Mouse (Mus musculus): Measurements from ENCODE around the gene Rnf114. TPM values are rescaled to one million over a fixed set of nuclear protein-coding genes. Genes with fewer than 3 reads are reported as not detected.

Gene Rnf114
- total RNA-seq, 2 experiments from 2014 or later = 15.3 to 15.6 TPM

DNA sequence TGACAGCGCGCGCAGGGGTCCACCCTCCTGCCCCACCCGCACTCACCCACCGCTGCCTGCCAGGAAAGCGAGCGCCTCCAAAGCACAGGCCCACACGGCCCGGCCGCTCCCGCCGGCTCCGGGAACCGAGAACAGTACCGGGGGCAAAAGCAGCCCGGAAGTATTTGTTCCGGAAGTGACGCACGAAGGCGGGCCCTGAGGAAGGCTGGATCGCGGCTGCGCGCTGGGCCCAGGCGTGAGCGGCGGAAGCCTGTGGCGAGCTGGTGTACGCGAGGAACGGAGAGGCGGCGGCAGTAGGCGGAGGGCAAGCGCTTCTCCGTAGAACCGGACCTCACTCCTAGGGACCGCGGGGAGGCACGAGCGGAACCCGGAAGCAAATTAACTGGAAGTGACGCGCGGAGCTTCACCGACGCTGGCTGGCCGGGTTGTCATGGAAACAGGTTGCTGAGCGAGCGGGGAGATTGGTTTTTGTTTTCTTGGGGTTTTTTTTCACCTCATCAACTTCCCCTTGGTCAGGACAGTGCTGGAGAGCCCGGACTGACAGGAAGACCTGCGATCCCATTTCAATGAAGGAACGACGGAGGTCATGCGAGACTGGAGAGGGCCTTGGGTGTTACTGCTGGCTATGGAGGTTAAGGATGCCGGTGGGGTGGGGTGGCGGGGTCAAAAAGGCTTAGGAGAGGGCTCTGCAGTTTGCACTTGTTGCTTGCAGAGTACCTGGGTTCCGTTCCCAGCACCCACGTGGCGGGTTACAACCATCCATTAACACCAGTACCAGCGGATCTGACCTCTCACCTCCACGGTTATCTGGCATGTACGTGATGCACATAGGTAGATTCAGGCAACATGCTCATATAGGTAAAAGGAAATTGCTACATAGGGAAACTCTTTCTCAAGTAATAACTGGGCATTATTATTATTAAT is 530 bp downstream of the Rnf114 start, which contains the start of gene Spata2:
TSS of gene Spata2 (minus strand) at position 175 of the 924 bp plus-strand sequence.
- peak; percentile 90 for DNase-seq
- intact Hi-C loops (cut with DNase I; ENCODE audit: low total_unique reads) = no loop called here

GRCm38 (mm10) chr2:167496437-167496836 is 4.0 kb downstream of the Rnf114 start:
- intact Hi-C loops (cut with DNase I; ENCODE audit: low total_unique reads) = no loop called here
- DNase-seq = no peak

DNA sequence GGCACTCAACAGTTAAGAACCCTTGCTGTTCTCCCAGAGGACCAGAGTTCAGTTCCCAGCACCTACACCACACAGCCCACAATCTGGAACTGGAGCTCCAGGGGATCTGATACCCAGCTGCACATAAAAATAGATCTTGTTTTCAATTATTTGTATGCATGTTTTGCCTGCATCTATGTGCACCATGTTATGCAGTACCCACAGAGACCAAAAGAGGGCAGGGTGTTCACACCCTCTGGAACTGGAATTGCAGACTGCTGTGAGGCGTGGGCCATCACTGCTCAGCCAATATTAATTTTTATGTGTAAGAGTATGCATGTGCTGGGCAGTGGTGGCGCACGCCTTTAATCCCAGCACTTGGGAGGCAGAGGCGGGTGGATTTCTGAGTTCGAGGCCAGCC is 4.8 kb downstream of the Rnf114 start:
- no peak for DNase-seq
- intact Hi-C loops (cut with DNase I; ENCODE audit: low total_unique reads) = no loop called here

- intact Hi-C loops (cut with DNase I; ENCODE audit: low total_unique reads) = no loop called here
- DNase-seq = no peak
Measured at GRCm38 (mm10) chr2:167502554-167503252, 10.3 kb downstream of the Rnf114 start.

DNA sequence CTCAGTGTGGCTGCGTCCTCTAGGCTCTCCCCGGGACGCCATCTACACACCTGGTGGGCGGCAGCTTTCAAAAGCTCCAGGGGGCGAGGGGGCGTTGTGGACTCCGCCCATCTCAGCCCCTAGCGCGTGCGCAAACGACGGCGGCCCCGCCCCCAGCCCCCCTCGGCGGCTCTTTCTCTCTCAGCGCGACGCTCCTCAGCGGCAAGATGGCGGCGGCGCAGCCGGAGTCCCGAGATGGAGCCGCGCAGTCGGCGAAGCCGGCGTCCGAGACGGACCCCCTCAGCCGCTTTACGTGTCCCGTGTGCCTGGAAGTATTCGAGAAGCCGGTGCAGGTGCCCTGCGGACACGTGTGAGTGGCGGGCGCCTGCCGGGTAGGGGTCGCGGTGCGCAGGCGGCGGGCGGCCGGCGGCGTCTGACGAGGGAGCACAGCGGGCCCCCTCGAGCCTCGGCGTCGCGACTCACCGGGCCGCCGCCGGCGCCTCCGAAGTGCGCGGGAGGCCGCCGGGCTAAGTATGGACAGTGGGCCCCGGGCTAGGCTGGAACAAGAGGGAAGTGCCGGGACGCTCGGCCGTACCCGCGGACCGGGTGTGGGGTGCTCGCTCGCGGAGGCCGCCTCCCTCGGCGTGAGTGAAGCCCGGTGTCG is 10.9 kb downstream of the Rnf114 start:
- intact Hi-C loops (cut with DNase I; ENCODE audit: low total_unique reads) = no loop called here
- peak; percentile 89 for DNase-seq

DNA sequence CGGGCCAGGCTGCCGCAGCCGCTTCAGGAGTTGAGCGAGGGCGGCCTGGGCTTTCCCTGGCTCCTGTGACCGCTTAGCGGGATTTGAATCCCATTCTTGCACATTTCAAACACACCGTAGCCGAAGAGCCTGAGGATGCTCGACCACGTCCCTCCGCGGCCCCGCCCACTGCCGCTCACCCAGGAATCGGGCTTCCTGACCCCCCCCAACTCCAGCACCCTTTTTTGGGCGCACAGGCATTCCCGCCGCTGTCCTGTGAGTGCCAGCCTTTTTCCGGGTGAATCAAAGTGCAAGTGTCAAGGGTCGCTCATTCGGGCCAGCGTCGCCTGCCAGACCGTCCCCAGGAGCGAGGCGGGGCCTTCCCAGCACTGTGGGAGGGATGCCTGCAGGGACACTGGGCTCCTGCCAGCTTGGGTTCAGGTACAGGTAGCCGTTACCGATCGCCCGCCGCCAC is 11.5 kb downstream of the Rnf114 start:
- DNase-seq = peak; percentile 52
- intact Hi-C loops (cut with DNase I; ENCODE audit: low total_unique reads) = no loop called here

DNA sequence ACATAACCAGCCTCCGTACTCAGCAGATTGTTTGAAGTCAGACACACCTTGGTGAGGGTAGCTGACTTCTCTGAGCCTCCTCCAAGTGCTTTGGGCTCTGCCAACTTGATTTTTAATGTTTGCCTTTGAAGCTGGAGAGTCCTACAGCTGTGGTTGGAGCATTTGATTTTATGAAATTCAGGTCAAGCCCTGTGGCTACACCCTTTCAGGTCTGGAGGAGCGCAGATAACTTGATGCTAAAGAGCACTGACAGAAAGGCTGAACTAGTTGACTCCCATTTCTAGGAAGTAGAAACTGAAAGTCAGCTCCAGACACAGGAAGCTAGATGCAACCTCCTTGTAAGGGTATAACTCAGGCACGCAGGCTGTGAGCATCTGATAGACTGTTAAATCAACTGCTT is 12.7 kb downstream of the Rnf114 start:
- intact Hi-C loops (cut with DNase I; ENCODE audit: low total_unique reads) = no loop called here
- no peak for DNase-seq

GRCm38 (mm10) chr2:167506546-167507260 is 14.3 kb downstream of the Rnf114 start:
- intact Hi-C loops (cut with DNase I; ENCODE audit: low total_unique reads) = no loop called here
- DNase-seq = no peak

DNA sequence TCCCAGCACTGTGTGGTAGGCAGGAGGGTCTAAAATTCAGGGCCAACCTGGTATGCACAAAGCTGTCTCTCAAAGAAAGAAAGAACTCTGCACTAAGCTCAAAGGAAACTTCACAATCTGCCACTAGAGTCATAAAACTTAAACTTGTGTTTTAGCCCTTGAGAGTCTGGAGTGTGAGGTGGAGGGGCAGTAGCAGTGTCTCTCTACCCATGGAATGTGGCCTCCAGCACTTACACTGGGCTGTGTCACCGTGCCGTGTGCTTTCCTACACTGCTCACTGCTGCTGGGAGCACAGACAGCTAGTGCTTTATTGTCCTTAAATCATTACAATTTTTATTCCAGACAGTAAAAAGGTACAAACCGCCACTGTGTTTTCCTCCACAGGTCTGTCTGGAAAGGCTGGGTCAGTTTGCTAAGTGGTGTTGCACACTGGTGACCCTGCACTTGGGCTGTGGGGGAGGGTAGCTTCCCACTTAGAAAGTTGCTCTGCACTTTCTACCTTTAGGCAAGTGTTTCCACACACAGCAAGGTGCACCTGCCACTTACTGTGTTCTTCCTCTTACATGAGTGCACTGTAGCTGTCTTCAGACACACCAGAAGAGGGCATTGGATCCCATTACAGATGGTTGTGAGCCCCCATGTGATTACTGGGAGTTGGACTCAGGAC is 15.4 kb downstream of the Rnf114 start:
- intact Hi-C loops (cut with DNase I; ENCODE audit: low total_unique reads) = no loop called here
- DNase-seq = no peak

GRCm38 (mm10) chr2:167508569-167508968 is 16.1 kb downstream of the Rnf114 start:
- intact Hi-C loops (cut with DNase I; ENCODE audit: low total_unique reads) = no loop called here

DNA sequence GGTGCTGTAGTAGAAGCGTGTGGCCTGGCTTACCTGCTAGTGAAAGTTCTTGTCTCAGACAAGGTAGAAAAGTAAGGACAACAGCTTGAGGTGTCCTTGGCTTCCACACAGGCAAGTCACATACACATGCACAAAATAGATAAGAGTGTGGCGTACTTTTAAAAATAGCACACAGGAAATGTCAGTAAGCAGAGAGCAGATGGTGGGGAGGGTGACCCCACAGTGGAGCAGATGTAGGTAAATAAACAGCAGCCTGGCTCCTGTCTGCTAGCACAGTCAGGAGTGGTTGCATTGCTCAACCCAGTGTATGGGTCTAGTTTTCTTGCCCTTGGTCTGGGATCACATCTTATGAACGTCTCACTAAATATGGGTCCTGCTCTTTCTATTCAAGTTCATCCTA is 18.0 kb downstream of the Rnf114 start:
- intact Hi-C loops (cut with DNase I; ENCODE audit: low total_unique reads) = no loop called here
- no peak for DNase-seq

More at GRCm38 (mm10) chr2:167508569-167508968, 16.1 kb downstream of the Rnf114 start:
- DNase-seq = no peak

DNA sequence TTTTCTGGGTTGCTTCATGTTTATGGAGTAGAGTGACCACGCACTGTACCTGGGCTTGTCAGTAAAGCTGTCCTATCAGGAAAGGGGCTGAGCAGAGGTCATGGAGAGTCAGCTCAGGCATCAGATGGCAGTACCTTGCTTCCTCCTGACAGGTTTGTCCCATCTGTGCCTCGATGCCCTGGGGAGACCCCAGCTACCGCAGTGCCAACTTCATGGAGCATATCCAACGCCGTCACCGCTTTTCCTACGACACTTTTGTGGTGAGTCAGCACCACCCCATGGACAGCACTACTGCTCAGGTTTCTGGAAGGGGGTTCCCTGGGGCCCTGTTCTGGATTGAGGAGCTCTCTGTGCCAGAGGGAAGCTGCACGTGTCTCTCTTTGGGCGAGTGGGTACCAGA is 19.9 kb downstream of the Rnf114 start:
- intact Hi-C loops (cut with DNase I; ENCODE audit: low total_unique reads) = no loop called here
- no peak for DNase-seq

- intact Hi-C loops (cut with DNase I; ENCODE audit: low total_unique reads) = no loop called here
- no peak for DNase-seq
Measured at GRCm38 (mm10) chr2:167512970-167513369, 20.5 kb downstream of the Rnf114 start.

- intact Hi-C loops (cut with DNase I; ENCODE audit: low total_unique reads) = no loop called here
- no peak for DNase-seq
Measured at GRCm38 (mm10) chr2:167514641-167515040, 22.2 kb downstream of the Rnf114 start.

GRCm38 (mm10) chr2:167515688-167516087 is 23.2 kb downstream of the Rnf114 start:
- intact Hi-C loops (cut with DNase I; ENCODE audit: low total_unique reads) = no loop called here
- DNase-seq = no peak

- no peak for DNase-seq
- intact Hi-C loops (cut with DNase I; ENCODE audit: low total_unique reads) = no loop called here
Measured at GRCm38 (mm10) chr2:167519606-167520252, 27.3 kb downstream of the Rnf114 start.

DNA sequence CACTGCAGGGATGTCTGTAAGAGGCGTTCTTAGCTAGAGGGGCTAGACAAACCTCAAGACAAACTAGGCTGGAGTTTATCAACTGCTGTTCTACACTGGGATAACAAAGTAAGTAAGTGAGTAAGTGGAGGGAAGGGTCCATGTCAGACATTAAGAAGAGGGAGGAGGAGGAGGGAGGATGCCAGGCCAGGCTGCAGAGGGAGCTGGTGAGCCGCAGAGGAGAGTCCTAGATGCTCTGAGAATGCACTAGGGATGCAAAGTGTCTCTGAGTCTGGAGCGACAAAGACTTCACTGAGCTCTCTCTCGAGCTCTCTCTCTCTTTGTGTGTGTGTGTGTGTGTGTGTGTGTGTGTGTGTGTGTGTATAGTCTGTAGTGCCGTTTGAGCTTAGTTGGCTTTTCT is 35.8 kb downstream of the Rnf114 start:
- no peak for DNase-seq
- intact Hi-C loops (cut with DNase I; ENCODE audit: low total_unique reads) = loop anchor here (5.0 kb wide), 1 partner anchor 374 kb away; no protein-coding TSS in a partner anchor

DNA sequence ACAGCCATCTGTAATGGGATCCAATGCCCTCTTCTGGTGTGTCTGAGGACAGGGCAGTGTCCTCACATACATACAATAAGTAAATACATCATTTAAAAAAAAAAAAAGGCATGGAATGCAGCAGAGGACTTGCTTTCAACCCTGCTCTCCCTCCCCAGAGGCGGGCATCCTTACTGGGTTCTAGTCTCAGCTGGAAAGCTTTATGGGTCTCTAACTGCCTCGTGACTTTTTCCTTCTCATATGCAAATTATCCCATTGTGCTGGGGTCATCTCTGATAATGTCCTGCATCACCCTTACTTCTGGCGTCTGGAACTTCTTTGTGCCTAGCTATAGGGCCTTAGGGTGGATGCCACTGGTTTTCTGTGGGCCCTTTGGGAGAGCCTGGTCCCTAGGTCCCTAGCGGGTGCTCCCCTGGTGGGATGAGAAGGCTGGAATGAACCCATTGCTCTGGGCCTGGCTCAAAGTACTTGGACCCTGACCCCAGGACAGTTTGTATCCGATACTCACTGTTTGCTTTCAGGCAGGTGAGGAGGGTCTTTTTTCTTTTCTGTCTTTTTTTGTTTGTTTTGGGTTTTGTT is 37.6 kb downstream of the Rnf114 start:
- DNase-seq = peak; percentile 2
- intact Hi-C loops (cut with DNase I; ENCODE audit: low total_unique reads) = loop anchor here (5.0 kb wide), 1 partner anchor 372 kb away; no protein-coding TSS in a partner anchor
